Mouse (Mus musculus): Measurements from ENCODE around the gene Cops8.

Gene Cops8

GRCm38 (mm10) chr1:90651781-90652180 is 49.0 kb downstream of the Cops8 start:
- no peak for DNase-seq

- no peak for DNase-seq
Observed at GRCm38 (mm10) chr1:90652553-90652952, 49.8 kb downstream of the Cops8 start.

GRCm38 (mm10) chr1:90656492-90657245 is 53.9 kb downstream of the Cops8 start:
- DNase-seq, result no peak

GRCm38 (mm10) chr1:90657292-90658050 is 54.7 kb downstream of the Cops8 start:
- no peak for DNase-seq

- no peak for DNase-seq
Observed at GRCm38 (mm10) chr1:90658581-90658980, 55.8 kb downstream of the Cops8 start.

GRCm38 (mm10) chr1:90660150-90660549 is 57.4 kb downstream of the Cops8 start:
- no peak for DNase-seq

GRCm38 (mm10) chr1:90662491-90662890 is 59.7 kb downstream of the Cops8 start:
- DNase-seq, result no peak

Data from cerebellum, postnatal 25 days (tissue).